Comparison of ENCODE assay signal across 13 mouse cellular contexts in genomic region chr7:46348813-46349212, GRCm38 (mm10). TPM values are rescaled to one million over a fixed set of nuclear protein-coding genes. Genes with fewer than 3 reads are reported as not detected.
A peak's percentile ranks its signal among the peaks of the same experiment; 100 is the strongest.
DNase-seq lines count a peak whose midpoint lies in the region; ATAC-seq and TF ChIP-seq lines count a peak whose summit lies in the region.
"Had no signal": no experiment of that assay in that cellular context is flagged by ENCODE, and none has a peak within 500 bp of the region (broad histone marks: within the 10 kb centered on the region; RNA-seq: fewer than 3 reads in every experiment).

No protein-coding gene starts in this region.

- peak; percentile 42 for DNase-seq in right cerebral cortex, postnatal 14 days
- no peak for DNase-seq in right cerebral cortex, adult 2 months (ENCODE audit: low spot score in 2 of 2)
- peak; percentile 8 for DNase-seq in forebrain, postnatal 0 days
- no peak for DNase-seq in spleen, postnatal 14 days (ENCODE audit: low spot score in 2 of 2)
- DNase-seq in adrenal gland, adult 8-10 months: no peak
- DNase-seq in lung, postnatal 36 days: no peak
- DNase-seq: adrenal gland, postnatal 36 days; thymus, postnatal 4 days had no signal

- 1% methylated on average over 35 of the region's 36 CpGs for WGBS in forebrain, postnatal 0 days
- WGBS in midbrain, embryonic 12.5 days: 2% methylated on average over 31 of the region's 36 CpGs

- H3K27ac ChIP-seq in forebrain, postnatal 0 days (ENCODE audit: low read depth, low read length): no peak overlapping the region
- no peak overlapping the region for H3K27ac ChIP-seq in midbrain, embryonic 12.5 days (replicated peaks)
- H3K27ac ChIP-seq: macrophage had no signal

- no peak for TF ChIP-seq CTCF in forebrain, postnatal 0 days (IDR thresholded peaks at IDR 0.05; ENCODE audit: low read depth)

- peaks cover 23% of the 10 kb centered on the region for H3K27me3 ChIP-seq in forebrain, postnatal 0 days (ENCODE audit: insufficient read depth, low read length)
- H3K27me3 ChIP-seq in midbrain, embryonic 12.5 days: peaks cover 30% of the 10 kb centered on the region

- H3K4me2 ChIP-seq in forebrain, postnatal 0 days (ENCODE audit: low read depth): peak overlapping the region; percentile 38
- peak overlapping the region; percentile 53 for H3K4me2 ChIP-seq in midbrain, embryonic 12.5 days (replicated peaks)
- H3K4me2 ChIP-seq: heart, embryonic 11.5 days had no signal

- no peaks in the 10 kb centered on the region for H3K9me3 ChIP-seq in forebrain, postnatal 0 days (ENCODE audit: low read length)
- no peaks in the 10 kb centered on the region for H3K9me3 ChIP-seq in midbrain, embryonic 12.5 days

- ATAC-seq in forebrain, postnatal 0 days: no peak; the same call in 1 of the 2 replicates
- ATAC-seq in midbrain, embryonic 12.5 days (ENCODE audit: low FRiP score, low read depth): peak; percentile 30; the same call in 1 of the 2 replicates
- ATAC-seq in activated CD4-positive, CD25-positive, alpha-beta regulatory T cell, adult 4 months: no peak

- peak overlapping the region; percentile 17 for H3K4me3 ChIP-seq in forebrain, postnatal 0 days (ENCODE audit: low read depth, low read length)
- H3K4me3 ChIP-seq in midbrain, embryonic 12.5 days: peak overlapping the region; percentile 25

- no peaks in the 10 kb centered on the region for H3K4me1 ChIP-seq in forebrain, postnatal 0 days (ENCODE audit: insufficient read depth)
- peaks cover 6% of the 10 kb centered on the region for H3K4me1 ChIP-seq in midbrain, embryonic 12.5 days

- no peaks in the 10 kb centered on the region for H3K36me3 ChIP-seq in forebrain, postnatal 0 days (ENCODE audit: insufficient read depth)
- H3K36me3 ChIP-seq in midbrain, embryonic 12.5 days: no peaks in the 10 kb centered on the region

- H3K9ac ChIP-seq in forebrain, postnatal 0 days: no peak overlapping the region
- 0 out of 2 replicates have a peak overlapping the region, but pooled peaks have one; percentile 20 for H3K9ac ChIP-seq in midbrain, embryonic 12.5 days (replicated peaks)

RNA-seq across cellular contexts. Expression of gene Myod1, which starts 27.5 kb away (rescaled TPM):
- total RNA-seq in forebrain, postnatal 0 days (2014; rRNA removed): not detected in 2 replicates
- 0.19 TPM in 1 of 2 replicates, not detected in the other for polyA plus RNA-seq in forebrain, postnatal 0 days (2015; fragmentation: Nextera tagmentation; extraction: Ambion mirVana)
- not detected in 2 replicates for polyA plus RNA-seq in midbrain, embryonic 12.5 days (2016; fragmentation: Nextera tagmentation; extraction: Ambion mirVana)
- total RNA-seq in adrenal gland, adult 8-10 months (2022): not detected
- polyA plus RNA-seq in activated CD4-positive, CD25-positive, alpha-beta regulatory T cell, adult 4 months (2017; shearing (Covaris generic)): not detected
- total RNA-seq: adrenal gland, postnatal 36 days had no signal
- polyA plus RNA-seq: macrophage had no signal

RNA-seq across cellular contexts. Expression of gene Kcnc1, which starts 47.5 kb away (rescaled TPM):
- 19.2 and 23.3 TPM in 2 replicates for total RNA-seq in forebrain, postnatal 0 days (2014; rRNA removed)
- 9.3 and 22.8 TPM in 2 replicates for polyA plus RNA-seq in forebrain, postnatal 0 days (2015; fragmentation: Nextera tagmentation; extraction: Ambion mirVana)
- polyA plus RNA-seq in midbrain, embryonic 12.5 days (2016; fragmentation: Nextera tagmentation; extraction: Ambion mirVana): 7.1 and 9.5 TPM in 2 replicates
- under 1 TPM; 0.70 to 0.87 (median 0.77) TPM for total RNA-seq in adrenal gland, adult 8-10 months (2022)
- polyA plus RNA-seq in activated CD4-positive, CD25-positive, alpha-beta regulatory T cell, adult 4 months (2017; shearing (Covaris generic)): not detected
- polyA plus RNA-seq: kidney, embryonic 14.5 days; macrophage had no signal

Comparison
In these comparisons a context has a peak if more than half of its experiments do, and no peak if none do; other contexts are left out.
1. DNase-seq: peak in right cerebral cortex, postnatal 14 days (single experiment) and forebrain, postnatal 0 days (single experiment); none in right cerebral cortex, adult 2 months (0 of 2), spleen, postnatal 14 days (0 of 2), adrenal gland, adult 8-10 months (single experiment) and lung, postnatal 36 days (single experiment).